9 mouse cellular contexts compared by ENCODE assay signal in the genomic region with DNA sequence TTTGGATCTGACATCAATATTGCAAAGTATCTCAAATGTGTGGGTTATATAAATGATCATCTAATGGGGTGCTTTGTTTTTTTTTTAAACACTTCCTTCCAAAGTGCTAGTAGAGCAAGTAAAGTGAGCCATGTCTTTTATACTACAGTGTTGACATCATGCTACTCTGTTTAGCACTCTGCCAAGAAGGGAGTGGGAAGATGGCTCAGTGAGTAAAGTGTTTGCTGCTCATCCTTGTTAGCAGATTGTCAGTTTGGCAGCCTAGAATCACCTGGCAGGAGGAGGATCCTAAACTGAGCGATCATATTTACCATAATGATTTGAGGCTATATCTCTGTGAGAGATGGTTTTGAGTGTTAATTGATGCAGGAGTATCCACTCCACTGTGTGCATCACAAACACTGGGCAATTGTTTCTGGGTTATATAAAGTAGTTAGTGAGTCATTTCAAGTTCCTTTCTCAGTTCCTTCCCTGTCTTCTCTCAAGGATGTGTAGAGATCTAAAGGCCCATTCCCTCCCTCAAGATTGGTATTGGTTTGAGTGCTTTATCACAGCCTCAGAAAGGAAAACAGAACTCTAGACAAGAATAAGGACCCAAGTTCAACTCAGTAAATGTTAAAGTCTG.
"Had no signal": no experiment of that assay in that cellular context is flagged by ENCODE, and none has a peak within 500 bp of the region (broad histone marks: within the 10 kb centered on the region; RNA-seq: fewer than 3 reads in every experiment).

No protein-coding gene starts in this region.

- DNase-seq: kidney, adult 18-20 months; kidney, postnatal 36 days; left cerebral cortex, postnatal 4 days; liver, postnatal 0 days; lung, embryonic 14.5 days; right cerebral cortex, postnatal 25 days; spleen, adult 18-20 months; thymus, adult 18-20 months; thymus, postnatal 36 days had no signal
